Mouse (Mus musculus) embryonic fibroblast, embryonic 13.5 days (primary cell): Measurements from ENCODE around the gene Ap3d1.

Experiments
- CTCF ChIP-seq: IDR thresholded peaks from 2 replicates; pipeline ENCODE4 v1.5.1; 2011; ENCODE audit warnings: mild to moderate bottlenecking, control low read depth, low read length, moderate library complexity, borderline replicate concordance; ENCODE audit not compliant: insufficient read depth
- POLR2A ChIP-seq: IDR thresholded peaks from 2 replicates; pipeline ENCODE4 v1.6.1; 2011; ENCODE audit warnings: low read depth, mild to moderate bottlenecking, control low read depth, low read length, moderate library complexity

DNA sequence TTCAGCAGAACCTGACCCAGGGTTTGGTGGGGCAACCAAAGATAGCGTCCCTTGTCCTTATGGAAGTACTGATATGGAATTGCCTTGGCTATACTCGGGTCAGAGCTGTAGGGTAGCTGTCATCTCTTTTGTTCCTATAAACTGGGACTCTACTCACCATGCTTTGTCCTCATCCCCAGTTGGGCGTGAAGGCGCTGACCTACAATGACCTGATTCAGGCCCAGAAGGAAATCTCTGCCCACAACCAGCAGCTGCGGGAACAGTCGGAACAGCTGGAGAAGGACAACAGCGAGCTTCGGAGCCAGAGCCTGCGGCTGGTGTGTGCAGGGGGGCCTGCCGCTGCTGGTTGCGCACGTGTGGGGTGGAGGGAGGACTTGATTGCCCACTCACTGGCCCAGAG is 42.8 kb upstream of the Ap3d1 start:
- TF ChIP-seq POLR2A (no peak), CTCF (no peak)
